Mouse (Mus musculus): ENCODE results near the gene Pif1.
A peak's percentile ranks its signal among the peaks of the same experiment; 100 is the strongest.

Pif1 gene

GRCm38 (mm10) chr9:65600951-65601350 lies 14.0 kb downstream of the Pif1 start:
- no peak for DNase-seq

- peak; percentile 57 for DNase-seq
Observed at GRCm38 (mm10) chr9:65603401-65604102, 16.6 kb downstream of the Pif1 start.

GRCm38 (mm10) chr9:65605471-65606136 lies 18.6 kb downstream of the Pif1 start:
- peak; percentile 96 for DNase-seq

GRCm38 (mm10) chr9:65606321-65607109 lies 19.6 kb downstream of the Pif1 start:
- DNase-seq: no peak

- no peak for DNase-seq
Observed at GRCm38 (mm10) chr9:65607120-65607519, 20.2 kb downstream of the Pif1 start.

- no peak for DNase-seq
Observed at GRCm38 (mm10) chr9:65611969-65612486, 25.1 kb downstream of the Pif1 start.

GRCm38 (mm10) chr9:65613098-65613497 lies 26.1 kb downstream of the Pif1 start:
- DNase-seq: peak; percentile 44

GRCm38 (mm10) chr9:65619311-65619710 lies 32.4 kb downstream of the Pif1 start:
- no peak for DNase-seq

- no peak for DNase-seq
Observed at GRCm38 (mm10) chr9:65621196-65621595, 34.2 kb downstream of the Pif1 start.

GRCm38 (mm10) chr9:65621666-65622065 lies 34.7 kb downstream of the Pif1 start:
- no peak for DNase-seq

GRCm38 (mm10) chr9:65622826-65623225 lies 35.9 kb downstream of the Pif1 start:
- no peak for DNase-seq

- DNase-seq: no peak
Observed at GRCm38 (mm10) chr9:65624266-65624665, 37.3 kb downstream of the Pif1 start.

GRCm38 (mm10) chr9:65629025-65629766 lies 42.2 kb downstream of the Pif1 start, which contains the start of gene Rbpms2:
Rbpms2 (plus strand) TSS chr9:65629648.
- DNase-seq: peak; percentile 41

GRCm38 (mm10) chr9:65629767-65630630 lies 43.0 kb downstream of the Pif1 start:
- DNase-seq: peak; percentile 80

GRCm38 (mm10) chr9:65630631-65631353 lies 43.8 kb downstream of the Pif1 start:
- DNase-seq: peak; percentile 71

- peak; percentile 8 for DNase-seq
Observed at GRCm38 (mm10) chr9:65631354-65632021, 44.5 kb downstream of the Pif1 start.

- no peak for DNase-seq
Observed at GRCm38 (mm10) chr9:65635766-65636165, 48.8 kb downstream of the Pif1 start.

- DNase-seq: no peak
Observed at GRCm38 (mm10) chr9:65636926-65637325, 50.0 kb downstream of the Pif1 start.

- no peak for DNase-seq
Observed at GRCm38 (mm10) chr9:65639065-65639464, 52.1 kb downstream of the Pif1 start.

- peak; percentile 79 for DNase-seq
Observed at GRCm38 (mm10) chr9:65640838-65641410, 54.0 kb downstream of the Pif1 start.
